Mouse (Mus musculus) inflammation-experienced regulatory T-cells, adult 6 months (primary cell): ENCODE results near the gene Hdac7. TPM values are rescaled to one million over a fixed set of nuclear protein-coding genes. Genes with fewer than 3 reads are reported as not detected.

ENCODE experiments used
- ATAC-seq: one replicate; pipeline ENCODE4 v1.8.0; 2017
- polyA plus RNA-seq, 3 experiments: library from polyadenylated mRNA; unstranded; fragments of 100-300 nt; shearing (Covaris generic); gene quantifications; one replicate each; pipeline ENCODE4 v1.2.1; 2017

The Hdac7 gene
- polyA plus RNA-seq, 3 experiments from 2014 or later, result 47.2 to 80.6 (median 77.9) TPM

- ATAC-seq, result no peak
Measured at GRCm38 (mm10) chr15:97743210-97743609, 101.1 kb downstream of the Hdac7 start.

Other genes starting within 250 kb of the Hdac7 start
- gene Rpap3, start 138.7 kb downstream of the Hdac7 start, polyA plus RNA-seq, result 10 to 100 TPM; 17.3 to 34.2 (median 22.8) TPM
- not detected for gene Endou, start 113.2 kb downstream of the Hdac7 start, polyA plus RNA-seq
- not detected for gene Rapgef3, start 76.5 kb downstream of the Hdac7 start, polyA plus RNA-seq
- gene Slc48a1, start 66.0 kb downstream of the Hdac7 start, polyA plus RNA-seq, result 10 to 100 TPM; 30.1 to 34.1 (median 30.8) TPM
- gene Vdr, start 66.1 kb upstream of the Hdac7 start, polyA plus RNA-seq, result 1 to 10 TPM in 2 of 3 experiments, under 1 TPM in 1; 0.16 to 2.8 (median 2.1) TPM
- gene Tmem106c, start 119.7 kb upstream of the Hdac7 start, polyA plus RNA-seq, result 10 to 100 TPM; 18.8 to 32.3 (median 28.5) TPM
- gene Col2a1, start 160.2 kb upstream of the Hdac7 start, polyA plus RNA-seq, result not detected
- gene Pfkm, start 248.1 kb upstream of the Hdac7 start, polyA plus RNA-seq, result 1 to 10 TPM; 4.9 to 5.6 (median 5.2) TPM
- 10 to 100 TPM; 29.3 to 35.6 (median 35.0) TPM for gene Senp1, start 249.2 kb upstream of the Hdac7 start, polyA plus RNA-seq